Mouse (Mus musculus) cerebellum, postnatal 36 days (tissue): ENCODE measurements at regions not wholly inside any gene's neighbourhood (a gene's known extent, or its start where the extent isn't known, plus 50 kb on each side); places are given as distances from the start of the nearest gene placed in this dataset.
A peak's percentile ranks its signal among the peaks of the same experiment; 100 is the strongest.

Experiments
- DNase-seq, 2 experiments: peaks; one replicate each; pipeline ENCODE4 v3.0.0; 2021 to 2022; ENCODE audit warnings: mixed read lengths in 2 of 2

DNA sequence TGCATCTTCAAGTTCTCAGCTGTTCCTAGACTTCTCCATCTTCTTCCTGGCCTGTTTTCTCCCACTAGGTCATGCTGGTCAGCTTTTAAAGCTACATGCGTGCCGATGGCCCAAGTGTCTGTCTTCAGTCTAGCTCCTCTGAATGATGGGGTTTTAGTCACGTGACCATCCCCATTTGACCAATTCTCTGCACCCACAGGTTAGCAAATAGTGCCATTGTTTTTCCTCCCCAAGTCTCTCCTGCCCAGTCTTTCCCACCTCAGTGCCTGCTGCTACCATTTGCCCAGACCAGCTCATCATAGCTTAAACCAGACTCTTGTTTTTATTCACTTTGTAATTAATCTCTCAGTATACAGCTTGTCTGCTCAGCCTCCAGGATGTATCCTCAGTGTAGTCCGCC, 62.3 kb downstream of the Zfp706 start:
- DNase-seq, result no peak

DNA sequence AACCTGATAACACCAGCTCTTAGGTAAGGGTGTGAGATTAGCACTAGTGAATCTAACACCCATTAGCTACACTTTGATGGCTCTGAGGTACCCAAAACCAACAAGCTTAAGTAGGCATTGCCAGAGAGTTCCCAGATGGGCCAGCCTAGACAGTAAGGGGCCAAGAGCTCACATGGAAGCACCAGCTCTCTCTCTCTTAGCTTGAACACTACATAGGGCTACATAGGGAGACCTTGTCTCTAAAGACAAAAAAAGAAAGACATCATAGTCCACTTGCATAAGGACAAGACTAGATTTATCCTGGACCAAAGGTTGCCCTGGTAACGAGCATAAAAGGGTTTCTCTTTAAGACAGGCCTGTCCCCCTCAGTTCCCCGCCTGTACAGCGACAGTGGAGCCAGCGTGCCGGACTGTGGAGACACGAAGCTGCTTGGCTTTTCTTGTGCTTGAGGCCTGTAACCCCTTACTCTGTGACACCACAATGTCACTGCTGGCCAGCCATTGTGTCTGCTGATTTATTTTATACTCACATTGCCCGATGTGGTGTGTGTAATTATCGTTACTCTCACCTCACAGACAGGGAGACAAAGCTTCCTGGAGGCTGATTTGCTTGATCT, 62.9 kb downstream of the Zfp706 start:
- no peak for DNase-seq

DNA sequence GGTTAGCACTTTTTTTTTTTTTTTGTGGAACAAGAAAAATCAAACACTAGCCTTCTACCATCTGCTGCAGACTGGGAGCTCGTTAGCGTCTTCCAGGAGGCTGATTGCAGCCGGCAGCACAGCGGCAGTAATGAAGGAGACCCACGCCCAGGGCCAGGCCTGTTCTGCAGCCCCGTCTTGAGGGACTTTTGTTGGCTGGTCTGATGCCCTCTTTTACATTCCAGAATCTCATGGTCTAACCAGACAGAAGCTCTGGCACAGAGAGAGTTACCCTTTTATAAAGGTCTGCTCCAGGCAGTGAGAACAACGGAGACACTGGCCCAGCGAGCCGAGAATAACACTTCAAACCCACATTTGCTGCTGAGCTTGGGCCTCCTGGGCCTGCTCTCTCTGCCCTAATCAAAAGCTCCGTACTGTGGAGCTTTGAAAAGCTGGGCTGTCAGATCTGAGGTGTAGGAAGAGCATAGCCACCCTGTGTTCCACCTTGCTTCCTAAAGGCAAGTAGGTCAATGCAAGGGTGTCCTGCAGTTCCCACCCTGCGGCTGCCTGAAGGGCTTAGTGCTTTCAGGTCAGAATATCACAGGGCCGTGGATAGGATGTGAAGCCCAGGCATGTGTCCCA, 64.0 kb downstream of the Zfp706 start:
- peak; percentile 37 to 49 for DNase-seq

DNA sequence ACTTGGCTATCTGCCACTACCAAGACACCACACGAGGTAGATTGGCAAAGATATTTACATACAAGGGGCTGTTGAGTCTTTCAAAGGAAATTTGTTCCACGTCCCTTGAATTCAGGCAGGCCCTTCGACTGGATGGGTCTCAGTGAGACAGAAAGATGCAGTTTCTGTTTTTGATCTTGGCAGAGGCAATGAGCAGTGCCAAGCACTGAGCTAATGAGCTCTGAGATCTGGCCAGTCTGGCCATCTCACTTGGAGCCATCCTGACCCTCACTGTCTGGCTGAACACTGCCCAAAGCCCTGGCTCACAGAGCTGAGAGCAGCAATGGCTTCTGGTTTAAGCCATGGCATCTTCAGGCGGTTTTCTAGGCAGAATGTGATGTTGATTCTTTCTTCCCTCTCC, 65.3 kb downstream of the Zfp706 start:
- DNase-seq, result peak; percentile 68 to 70

DNA sequence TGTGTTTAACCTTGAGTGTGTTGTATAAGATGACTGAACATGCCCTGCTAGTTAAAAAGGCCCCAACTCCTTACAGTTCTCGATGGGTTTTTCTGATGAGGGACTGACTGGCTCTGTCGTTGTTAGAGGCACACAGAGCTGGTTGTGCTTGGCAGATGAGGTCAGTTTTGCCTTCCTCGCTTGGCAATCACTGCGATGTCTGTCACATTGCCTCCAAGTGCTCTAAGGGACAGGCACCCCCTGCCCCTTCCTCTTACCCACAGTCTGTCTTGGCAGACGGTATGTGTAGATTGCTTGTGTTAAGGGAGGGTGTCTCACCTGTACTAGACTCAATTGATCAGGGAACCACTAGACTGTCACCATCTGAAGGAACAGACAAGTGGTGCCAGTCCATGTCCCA, 65.8 kb downstream of the Zfp706 start:
- no peak for DNase-seq

DNA sequence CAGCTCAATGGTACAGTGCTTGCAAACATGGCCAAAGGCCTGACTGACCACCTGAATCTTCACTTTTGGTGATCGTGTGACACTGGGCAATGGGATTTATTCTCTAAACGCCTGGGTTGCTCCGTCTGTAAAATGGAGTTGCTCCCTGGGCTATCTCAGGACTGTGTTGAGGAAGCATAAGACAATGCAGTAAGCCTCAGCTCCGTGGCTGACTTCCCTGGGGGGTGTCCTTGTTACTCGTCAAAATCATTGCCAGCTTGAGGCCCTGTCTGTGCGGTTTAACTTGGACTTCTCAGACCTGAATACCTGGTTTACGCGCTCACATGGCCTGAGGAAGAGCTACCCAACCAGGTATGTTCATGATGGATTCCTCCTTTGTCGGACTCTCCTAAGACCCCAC, 68.0 kb downstream of the Zfp706 start:
- DNase-seq, result no peak

DNA sequence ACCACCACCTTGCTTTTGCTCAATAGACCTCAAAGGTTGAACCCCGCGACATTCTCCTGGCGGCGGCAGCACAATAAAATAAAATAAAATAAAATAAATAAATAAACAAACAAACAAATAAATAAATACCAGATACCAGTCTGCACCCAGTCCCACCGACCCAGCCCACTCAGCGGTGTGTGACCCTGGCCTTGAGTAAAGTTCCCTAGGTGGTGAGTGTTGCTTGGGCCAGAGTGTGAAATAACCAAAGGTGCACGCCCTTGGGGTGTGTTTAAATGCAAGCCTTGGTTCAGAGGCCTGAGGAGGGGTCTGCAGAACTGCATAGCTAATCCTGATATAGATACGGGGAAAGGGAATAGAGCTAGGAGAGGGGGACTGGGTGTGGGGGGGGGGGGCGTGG, 68.4 kb downstream of the Zfp706 start:
- DNase-seq, result no peak

DNA sequence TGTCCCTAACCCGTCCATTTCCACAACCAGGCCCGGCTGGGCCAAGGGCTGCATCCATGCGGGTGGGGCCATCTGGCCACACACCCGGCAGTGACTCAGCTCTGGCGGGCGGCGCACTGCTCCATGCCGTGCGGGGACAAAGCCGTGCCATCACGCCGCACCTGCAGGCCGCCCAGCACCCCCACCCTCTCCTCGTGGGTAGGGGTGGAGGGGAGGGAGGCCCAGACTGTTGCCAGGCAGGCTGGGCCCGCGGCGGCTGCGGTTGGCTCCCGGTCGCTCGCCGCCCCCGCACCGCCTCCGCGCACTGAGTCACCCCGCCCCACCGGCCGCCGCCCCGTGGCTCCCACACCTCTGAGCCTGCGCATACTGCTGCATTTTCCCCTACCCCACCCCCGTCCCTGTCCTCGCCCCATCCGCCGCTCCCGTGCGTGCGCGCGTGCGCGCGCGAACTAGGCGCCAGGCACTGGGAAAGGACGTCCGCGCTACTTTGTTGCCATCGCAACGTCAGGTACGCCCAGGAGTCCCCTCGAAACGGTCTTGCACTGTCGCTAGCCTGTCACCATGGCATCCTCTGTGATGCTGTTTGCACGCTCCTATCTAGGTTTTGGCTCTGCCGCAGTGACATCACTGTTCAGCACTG, 68.9 kb downstream of the Zfp706 start:
- DNase-seq, result peak; percentile 96 to 99

DNA sequence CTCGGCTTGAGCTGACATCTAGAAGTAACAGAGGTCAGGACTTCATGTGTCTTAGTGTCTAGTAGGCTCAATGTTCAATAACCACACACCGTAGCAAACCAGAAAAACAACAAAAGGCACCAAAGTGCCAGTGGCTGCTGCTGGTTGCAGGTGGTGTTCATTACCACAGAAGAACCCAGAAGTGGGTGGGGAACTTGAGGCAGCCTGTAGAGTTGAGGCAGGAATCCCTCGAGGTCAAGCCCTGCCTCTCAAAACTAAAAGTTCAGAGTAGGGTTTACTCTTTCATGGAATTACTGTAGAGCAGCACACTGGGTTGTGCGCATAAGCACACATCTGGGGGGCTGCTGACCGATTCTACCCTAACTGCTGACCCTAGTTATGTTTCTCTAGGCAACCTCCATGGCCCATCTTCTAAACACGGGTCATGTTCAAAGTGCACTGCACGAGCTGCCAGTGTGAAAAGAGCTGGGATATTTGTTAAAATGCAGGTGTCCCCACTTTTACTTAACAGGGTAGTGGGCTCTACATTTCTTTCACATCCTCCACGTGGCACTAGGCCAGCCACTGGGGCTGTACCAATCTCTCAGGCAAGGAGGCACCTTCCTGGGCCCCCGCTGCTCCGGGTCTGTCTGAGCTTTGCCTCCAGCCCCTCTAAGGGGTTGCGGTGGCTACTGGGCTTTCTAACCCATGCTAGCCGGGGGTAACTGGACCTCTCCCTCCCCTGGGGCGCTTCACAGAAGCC, 69.6 kb downstream of the Zfp706 start:
- no peak for DNase-seq

DNA sequence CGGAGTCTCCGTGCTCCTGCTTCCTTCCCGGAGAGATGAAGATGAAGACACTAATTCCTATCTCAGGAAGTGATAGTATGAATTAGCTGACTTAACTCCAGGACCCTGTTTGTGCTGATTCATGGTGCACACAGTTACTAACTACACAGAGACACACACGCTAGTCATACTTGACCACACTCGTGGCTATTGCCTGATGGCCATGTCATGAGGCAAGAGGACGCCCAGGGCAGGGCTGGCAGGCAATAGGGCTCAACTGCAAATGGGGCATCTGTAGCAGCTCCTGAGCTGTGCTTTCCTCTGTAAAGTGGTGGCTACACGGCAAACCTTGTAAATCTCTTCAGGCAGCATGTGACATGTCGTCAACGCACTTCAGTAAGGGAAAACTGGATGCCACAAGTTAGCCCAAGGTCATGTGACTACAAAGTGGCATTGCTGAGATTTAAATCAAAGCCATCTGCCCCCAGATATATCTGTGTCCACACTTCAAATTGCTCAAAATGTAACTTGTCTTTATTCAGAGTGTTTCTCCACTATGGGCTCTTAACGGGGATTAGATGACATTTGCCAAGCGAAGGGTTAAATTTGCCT, 70.4 kb downstream of the Zfp706 start:
- no peak for DNase-seq

DNA sequence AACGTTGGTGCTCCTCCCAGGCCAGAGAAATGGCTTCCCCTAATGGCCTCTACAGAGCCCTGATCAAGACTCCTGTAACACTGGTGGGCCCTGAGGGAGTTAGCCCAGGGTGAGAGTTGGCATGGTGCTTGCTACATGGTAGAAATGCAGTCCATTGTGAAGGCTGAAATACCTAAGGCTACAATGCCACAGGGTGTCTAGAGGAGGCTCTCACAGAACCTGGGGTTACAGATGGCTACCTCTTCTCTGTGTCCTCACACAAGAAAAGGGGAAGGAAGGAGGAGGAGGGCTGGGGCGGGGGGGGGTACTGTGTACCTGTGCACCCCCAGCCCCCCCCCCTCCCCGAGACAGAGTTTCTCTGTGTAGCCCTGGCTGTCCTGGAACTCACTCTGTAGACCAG, 72.8 kb downstream of the Zfp706 start:
- no peak for DNase-seq

DNA sequence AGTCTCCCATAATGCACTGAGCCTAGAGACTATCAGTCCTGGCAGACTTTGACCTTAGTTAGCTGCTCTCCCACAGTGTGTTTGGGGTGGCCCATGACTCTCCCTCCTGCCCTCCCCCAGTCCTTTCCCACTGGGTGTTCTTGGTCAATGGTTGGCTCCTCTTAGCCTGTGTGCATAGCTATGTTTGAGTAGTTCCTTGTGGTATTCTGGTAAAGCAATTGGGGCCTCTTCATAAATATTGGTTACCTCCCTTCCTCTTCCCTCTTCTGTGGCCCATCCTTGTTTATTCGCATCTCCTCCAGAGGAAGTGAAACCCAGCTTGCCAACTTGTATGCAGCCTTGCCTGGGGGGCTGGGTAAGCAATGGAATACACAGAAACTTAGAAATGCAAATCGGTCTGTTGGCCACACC, 74.0 kb downstream of the Zfp706 start:
- DNase-seq, result no peak

DNA sequence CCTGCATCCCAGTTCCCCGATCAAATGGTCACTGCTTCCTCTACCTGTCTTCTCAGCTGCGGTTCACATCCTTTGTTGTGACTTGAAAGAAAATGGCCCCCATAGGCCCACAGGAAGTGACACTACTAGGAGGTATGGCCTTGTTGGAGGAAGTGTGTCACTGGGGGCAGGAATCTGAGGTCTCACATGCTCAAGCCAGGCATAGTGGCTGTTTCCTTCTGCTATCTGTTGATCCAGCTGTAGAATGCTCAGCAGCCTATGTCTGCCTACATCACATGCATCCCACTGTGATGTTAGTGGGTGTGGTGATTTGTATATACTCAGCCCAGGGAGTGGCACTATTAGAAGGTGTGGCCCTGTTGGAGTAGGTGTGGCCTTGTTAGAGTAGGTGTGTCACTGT, 76.1 kb downstream of the Zfp706 start:
- DNase-seq, result no peak

DNA sequence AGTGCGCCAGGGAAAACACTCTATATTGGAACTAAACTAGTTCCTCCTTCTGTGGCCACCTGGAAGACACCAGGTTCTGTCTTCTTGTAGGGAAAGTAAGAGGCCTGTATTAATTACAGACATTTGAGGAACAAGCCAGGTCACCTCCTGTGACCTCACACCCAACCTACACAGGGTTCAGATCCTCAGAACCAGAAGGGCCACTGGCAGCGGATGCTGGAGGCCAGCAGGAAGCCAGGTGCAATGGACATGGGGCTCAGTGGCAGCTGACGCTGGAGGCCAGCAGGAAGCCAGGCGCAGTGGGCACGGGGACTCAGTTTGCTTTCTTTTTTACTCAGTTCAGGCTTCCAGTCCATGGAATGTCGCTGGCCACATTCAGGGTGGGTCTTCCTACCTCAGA, 77.1 kb downstream of the Zfp706 start:
- no peak for DNase-seq

DNA sequence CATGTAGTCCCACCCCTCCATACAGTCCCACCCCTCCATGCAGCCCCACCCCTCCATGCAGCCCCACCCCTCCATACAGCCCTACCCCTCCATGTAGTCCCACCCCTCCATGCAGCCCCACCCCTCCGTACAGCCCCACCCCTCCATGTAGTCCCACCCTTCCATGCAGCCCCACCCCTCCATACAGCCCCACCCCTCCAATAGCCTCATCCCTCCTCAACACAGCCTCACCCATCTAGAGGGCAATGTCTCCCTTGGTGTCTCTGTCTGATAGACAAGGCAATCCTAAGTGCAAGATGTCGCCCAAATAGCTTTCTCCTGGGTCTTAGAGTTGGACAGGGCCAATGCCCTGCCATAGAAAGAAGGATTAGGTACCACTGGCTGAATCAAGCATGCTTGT, 77.8 kb downstream of the Zfp706 start:
- no peak for DNase-seq

DNA sequence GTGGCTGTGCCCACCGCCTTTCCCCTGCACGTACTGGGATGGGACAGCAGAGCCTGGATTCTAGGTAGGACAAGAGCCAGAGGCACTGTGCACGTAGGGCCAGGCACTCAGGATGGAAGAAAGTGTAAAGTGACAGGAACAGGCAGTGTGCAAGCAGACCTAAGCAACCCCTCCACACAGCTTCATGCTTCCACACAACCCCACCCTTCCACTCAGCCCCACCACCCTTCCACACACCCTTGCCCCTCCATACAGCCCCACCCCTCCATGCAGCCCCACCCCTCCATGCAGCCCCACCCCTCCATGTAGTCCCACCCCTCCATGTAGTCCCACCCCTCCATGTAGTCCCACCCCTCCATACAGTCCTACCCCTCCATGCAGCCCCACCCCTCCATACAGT, 78.5 kb downstream of the Zfp706 start:
- DNase-seq, result no peak

DNA sequence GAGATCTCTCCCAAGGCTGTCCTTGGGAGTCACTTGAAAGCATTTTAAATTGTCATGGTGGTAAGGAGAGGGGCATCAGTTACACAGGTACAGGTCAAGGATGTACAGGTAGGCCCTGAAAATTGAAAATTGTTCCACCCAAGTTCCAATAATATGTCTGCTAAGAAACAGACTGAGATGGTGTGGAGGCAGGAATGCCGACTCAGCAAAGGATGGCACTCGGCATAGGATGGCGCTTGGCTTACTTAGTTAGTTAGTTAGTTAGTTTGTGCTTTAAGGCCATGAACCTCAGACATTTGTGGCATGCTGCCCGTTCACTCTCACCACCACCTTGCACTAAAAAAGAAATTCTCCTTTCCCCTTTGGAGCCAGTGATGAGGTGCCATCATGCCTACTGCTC, 78.9 kb downstream of the Zfp706 start:
- no peak for DNase-seq

DNA sequence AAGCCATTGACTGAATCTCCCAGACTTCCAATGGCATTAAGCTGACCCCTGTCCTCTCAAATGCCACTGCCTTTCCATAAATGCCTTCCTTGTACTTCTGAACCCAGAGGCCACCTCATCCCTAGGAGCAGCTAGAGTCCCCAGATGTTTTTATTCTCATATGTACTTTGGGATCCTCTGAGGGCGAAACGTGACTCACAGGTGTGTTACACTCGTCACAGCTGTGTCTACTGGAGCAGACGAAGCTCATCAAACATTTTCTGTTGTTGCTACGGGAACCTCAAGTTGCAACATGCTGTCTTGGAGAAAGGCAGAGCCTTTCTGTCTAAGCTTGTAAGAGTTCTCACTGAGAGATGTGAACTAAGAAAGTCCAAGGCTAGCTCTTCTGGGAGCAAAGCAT, 80.1 kb downstream of the Zfp706 start:
- no peak for DNase-seq

DNA sequence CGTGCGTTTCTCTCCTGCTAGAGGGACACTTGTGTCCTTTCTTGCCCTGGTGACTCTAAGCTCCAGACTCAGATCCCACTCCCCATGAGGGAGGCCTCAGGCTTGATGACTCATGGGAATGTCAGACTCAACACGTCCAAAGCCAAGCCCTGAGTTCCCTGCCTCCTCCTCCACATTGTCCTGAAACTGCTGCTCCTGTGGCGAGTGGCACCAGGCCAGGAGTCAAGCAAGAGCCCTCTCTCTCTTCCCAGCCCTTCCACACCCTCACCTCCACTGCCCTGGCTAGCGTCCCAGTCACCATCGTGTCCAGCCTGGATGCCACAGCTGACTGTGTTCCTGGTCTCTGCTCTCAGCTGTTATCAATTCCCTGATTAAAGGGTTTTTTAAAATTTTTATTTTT, 83.4 kb downstream of the Zfp706 start:
- DNase-seq, result peak; percentile 74 to 76

DNA sequence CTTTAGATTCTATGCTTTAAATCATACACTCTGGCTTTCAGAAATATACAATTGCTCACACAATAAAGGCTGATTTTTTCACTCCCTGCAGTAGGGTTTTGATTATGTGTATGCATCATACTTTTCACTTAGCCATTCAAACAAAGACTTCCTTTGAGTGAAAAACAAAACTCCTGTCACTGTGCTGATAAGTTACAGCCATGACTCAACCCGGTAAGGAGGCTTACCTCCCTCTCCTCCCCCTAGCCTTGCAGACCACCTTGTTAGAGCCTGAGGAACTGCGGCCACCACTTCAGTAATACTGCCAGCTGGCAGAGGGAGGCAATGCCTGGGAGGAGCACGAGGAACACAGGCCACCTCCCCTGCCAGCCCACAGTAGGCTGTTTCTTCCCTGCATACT, 86.2 kb downstream of the Zfp706 start:
- no peak for DNase-seq

DNA sequence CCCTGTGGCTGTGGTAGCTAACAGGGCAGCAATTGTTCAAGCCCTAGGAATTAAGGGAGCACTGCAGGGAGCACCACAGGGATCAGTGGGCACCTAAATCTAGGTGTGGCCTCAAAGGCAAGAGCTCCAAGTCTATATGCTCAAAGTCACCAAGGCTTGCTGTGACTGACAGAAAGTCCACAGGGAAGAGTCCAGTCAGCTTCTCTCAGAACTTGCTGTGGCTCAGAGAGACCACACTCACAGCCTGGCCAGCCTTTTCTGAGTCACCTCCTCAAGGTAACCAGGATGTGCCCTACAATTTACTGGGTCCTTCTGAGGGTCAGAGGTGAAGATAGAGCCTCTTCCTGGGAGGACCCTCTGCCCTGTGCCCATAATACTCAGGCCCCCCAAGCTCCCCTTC, 86.7 kb downstream of the Zfp706 start:
- DNase-seq, result no peak

DNA sequence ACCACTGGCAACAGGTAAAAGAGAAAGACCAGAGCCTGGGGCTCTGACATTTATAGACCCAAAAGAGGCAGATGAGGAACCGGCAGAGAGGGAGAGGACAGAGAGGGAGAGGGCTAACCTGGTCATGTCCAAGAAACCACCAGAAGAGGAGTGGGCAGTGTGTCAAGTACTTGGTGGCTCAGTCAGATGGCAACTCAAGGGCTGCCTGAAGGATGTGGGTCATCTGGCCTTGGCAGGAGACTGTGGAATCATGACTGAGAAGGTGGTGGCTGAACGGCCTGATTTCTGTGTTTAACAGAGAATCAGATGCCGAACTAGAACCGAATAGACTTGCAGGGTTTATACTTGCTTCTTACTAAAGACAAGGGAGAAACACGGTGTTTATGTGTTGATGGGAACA, 87.9 kb downstream of the Zfp706 start:
- peak; percentile 25 to 38 for DNase-seq

DNA sequence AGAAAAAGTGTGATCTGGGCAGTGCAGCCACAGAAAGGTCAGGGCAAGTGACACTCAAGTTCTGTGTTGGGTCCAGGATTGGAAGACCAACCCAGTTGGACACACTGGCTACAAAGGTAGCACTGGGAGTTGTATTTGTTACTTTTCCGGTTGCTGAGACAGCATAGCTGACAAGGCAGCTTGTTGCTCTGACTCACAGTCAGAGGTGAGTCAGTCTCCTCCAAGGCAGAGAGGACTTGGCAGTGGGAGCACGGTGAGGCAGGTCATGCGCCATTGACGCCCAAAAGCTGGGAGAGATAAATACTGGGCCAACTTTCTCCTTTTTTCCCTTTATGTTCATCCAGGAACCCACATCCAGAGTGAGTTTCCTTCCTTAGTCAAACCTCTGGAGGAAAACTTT, 88.4 kb downstream of the Zfp706 start:
- no peak for DNase-seq

DNA sequence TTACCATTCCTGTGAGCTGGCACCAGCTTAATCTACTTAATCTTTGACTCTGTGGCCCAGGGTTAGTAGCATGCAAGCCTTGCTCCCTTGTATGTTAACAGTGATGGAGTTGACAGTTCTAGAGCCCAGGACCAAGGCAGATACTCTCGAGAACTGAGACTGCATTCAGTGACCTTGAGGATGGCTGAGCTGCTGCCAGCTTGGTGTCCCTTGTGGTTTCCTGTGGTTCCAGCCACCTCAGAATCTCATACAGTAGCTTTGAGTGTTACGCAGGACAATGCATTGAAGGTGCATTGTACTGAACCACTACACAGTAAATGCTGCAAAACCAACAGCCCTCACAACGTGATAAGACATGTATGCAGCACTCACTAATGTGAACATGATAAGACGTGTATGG, 90.6 kb downstream of the Zfp706 start:
- DNase-seq, result no peak
